Mouse (Mus musculus) cerebellum, adult 11 months (tissue): ENCODE data around the gene Ccdc9b.

Source experiments
- DNase-seq: peaks from one replicate; pipeline ENCODE4 v3.0.0; 2022

The Ccdc9b gene

DNA sequence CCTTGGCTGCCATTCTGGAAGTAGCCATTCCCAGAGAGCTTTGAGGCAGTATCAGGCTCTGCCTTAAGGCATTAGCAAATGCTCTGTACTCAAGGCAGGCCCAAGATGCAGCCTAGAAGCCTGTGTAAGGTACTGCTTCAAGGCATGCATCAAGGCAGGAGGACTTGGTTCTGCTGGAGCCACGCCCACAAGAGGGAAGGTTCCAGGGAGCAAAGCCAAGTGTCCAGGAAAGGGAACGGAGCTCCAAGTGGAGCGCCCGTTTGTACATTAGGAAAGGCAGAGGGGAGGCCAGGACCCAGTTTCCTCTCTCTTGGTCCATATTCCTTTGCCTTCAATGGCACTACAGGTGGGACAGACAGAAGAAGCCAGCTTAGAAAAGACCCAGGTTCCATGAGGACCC lies 54.0 kb downstream of the Ccdc9b start:
- no peak for DNase-seq

DNA sequence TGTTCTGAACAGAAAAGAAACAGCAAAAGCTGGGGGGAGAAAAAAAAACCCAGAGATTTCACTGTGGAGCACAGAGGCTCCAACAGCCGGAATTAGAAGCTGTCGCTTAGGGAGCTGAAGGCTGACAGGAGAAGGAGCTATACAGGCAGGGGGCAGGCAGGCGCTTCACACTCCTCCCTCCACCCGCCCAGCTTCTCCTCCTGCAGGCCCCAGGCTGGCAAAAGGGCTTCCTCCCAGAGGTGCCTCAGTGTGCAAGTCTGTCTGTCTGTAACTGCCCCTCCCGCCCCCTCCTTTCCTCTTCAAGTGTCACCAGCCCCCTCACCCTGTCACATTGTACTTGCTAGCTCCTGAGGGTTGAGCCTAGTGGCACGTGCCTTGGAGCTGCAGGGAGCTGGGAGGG lies 56.0 kb downstream of the Ccdc9b start:
- no peak for DNase-seq
